Mouse (Mus musculus): ENCODE measurements around the gene 4930402F06Rik. TPM values are rescaled to one million over a fixed set of nuclear protein-coding genes. Genes with fewer than 3 reads are reported as not detected.

The 4930402F06Rik gene
- polyA plus RNA-seq, 1 experiment from 2014 or later: not detected

GRCm38 (mm10) chr2:35325930-35326329 is 71.0 kb downstream of the 4930402F06Rik start:
- no peak for ATAC-seq (replicated peaks; ENCODE audit: low FRiP score, low read depth)
- Histone ChIP-seq H3K27ac (no peak overlapping the region), H3K4me1 (replicated peaks; ENCODE audit: insufficient read depth, low read length) (no peaks in the 10 kb centered on the region), H3K36me3 (ENCODE audit: insufficient read depth, low read length) (0 out of 2 replicates have a peak, but pooled peaks cover 4% of the 10 kb centered on the region), H3K4me3 (replicated peaks; ENCODE audit: low read depth, low read length) (no peak overlapping the region), H3K4me2 (ENCODE audit: low read length) (no peak overlapping the region), H3K9ac (ENCODE audit: low read depth, low read length) (no peak overlapping the region), H3K27me3 (ENCODE audit: insufficient read depth, low read length) (no peaks in the 10 kb centered on the region), H3K9me3 (replicated peaks; ENCODE audit: low read length) (no peaks in the 10 kb centered on the region)
- DNase-seq (ENCODE audit: low spot score): no peak
- no peak for TF ChIP-seq CTCF (IDR thresholded peaks at IDR 0.05; ENCODE audit: low read depth)
- WGBS: 69% methylated on average over 10 of the region's 10 CpGs

Other genes starting within 250 kb of the 4930402F06Rik start
- gene Rab14, start 196.1 kb downstream of the 4930402F06Rik start, polyA plus RNA-seq (2015; fragmentation: Nextera tagmentation; extraction: Ambion mirVana): 429 and 454 TPM in 2 replicates
- gene Gsn, start 140.8 kb downstream of the 4930402F06Rik start, polyA plus RNA-seq (2015; fragmentation: Nextera tagmentation; extraction: Ambion mirVana): 158 and 159 TPM in 2 replicates
- 29.7 and 31.4 TPM in 2 replicates for gene Stom, start 60.2 kb downstream of the 4930402F06Rik start, polyA plus RNA-seq (2015; fragmentation: Nextera tagmentation; extraction: Ambion mirVana)
- not detected in 2 replicates for gene 4930568D16Rik, start 29.4 kb downstream of the 4930402F06Rik start, polyA plus RNA-seq (2015; fragmentation: Nextera tagmentation; extraction: Ambion mirVana)
- gene Ggta1, start 66.1 kb upstream of the 4930402F06Rik start, polyA plus RNA-seq (2015; fragmentation: Nextera tagmentation; extraction: Ambion mirVana): 16.2 and 16.5 TPM in 2 replicates
- 36.5 and 41.4 TPM in 2 replicates for gene Dab2ip, start 161.1 kb upstream of the 4930402F06Rik start, polyA plus RNA-seq (2015; fragmentation: Nextera tagmentation; extraction: Ambion mirVana)